Mouse (Mus musculus) left cerebral cortex, adult 2 months (tissue): ENCODE measurements around the gene Zbtb24. TPM values are rescaled to one million over a fixed set of nuclear protein-coding genes. Genes with fewer than 3 reads are reported as not detected.
"Not testable (repeated sequence)": the region's sequence is repeated elsewhere in the genome, so short reads cannot be mapped to it uniquely, and the experiment has no call there.

Experiments
- DNase-seq, 2 experiments: peaks; one replicate each; pipeline ENCODE4 v3.0.0; 2021 to 2022; ENCODE audit warnings: low spot score in 2 of 2, mixed read lengths in 1 of 2; ENCODE audit errors: extremely low spot score in 1 of 2
- H3K27ac ChIP-seq: fragments of 200-600 bp; 2 replicates; pipeline ENCODE4 v1.8.1; 2022
- H3K4me3 ChIP-seq: fragments of 200-600 bp; 2 replicates; pipeline ENCODE4 v1.8.1; 2022
- CTCF ChIP-seq: fragments of 200-600 bp; IDR thresholded peaks from 2 replicates; pipeline ENCODE4 v1.8.1; 2022; ENCODE audit warnings: antibody characterized with exemption, mild to moderate bottlenecking, moderate library complexity
- intact Hi-C: fragments of 180-260 bp; cut with DNase I; formaldehyde crosslinking; loops from one replicate; pipeline ENCODE4 v1.15.1; 2025
- long read RNA-seq, 2 experiments: library from polyadenylated mRNA; stranded (forward); transcript quantifications; one replicate each; pipeline ENCODE4 v2.0.0; 2021; ENCODE audit warnings: borderline mapping rate in 2 of 2
- total RNA-seq, 2 experiments: library from RNA; stranded (reverse); gene quantifications; 2 replicates each; pipeline ENCODE4 v1.2.3; 2021

Zbtb24 gene
- total RNA-seq: 10 to 100 TPM; 19.6 to 21.2 TPM
- long read RNA-seq, experiment 1, partial matches to known transcripts: 0 of 7 reads
- long read RNA-seq, experiment 1, other reads (novel, unspliced or antisense): 3 of 7 reads
- long read RNA-seq, experiment 2, transcript Zbtb24-201 (7 exons, 2,844 nt): major isoform, 6 of 11 reads
- long read RNA-seq, experiment 2, partial matches to known transcripts: 0 of 11 reads
- long read RNA-seq, experiment 2, other reads (novel, unspliced or antisense): 4 of 11 reads

DNA sequence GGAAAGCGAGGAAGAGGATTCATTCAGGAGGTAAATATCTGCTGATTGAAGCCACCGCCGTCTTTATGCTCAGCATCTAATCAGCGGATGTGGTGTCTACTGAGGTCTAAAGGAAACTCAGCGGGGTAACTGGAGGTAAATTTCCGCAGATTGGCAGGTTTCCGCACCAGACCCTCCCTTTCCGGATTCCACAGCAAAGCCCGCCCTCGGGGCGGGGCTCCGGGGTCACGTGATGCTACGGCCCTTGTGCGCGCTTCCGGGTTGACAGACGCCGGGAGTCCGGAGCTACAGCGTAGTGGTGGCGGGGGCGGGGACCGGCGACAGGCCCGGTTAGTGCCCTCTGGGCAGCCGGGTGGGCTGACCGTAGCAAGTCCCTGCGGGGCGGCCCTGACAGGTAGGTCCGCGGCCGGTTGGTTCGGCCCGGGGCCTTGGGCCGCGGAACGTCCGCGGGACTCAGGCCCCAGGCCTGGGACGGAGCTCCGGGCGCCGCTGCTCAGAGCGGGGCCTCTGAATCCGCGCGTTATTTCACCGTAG lies at the start of gene Zbtb24:
TSS of gene Zbtb24 (plus strand) at position 247 of the 534 bp plus-strand sequence.
- intact Hi-C loops: no loop called here

GRCm38 (mm10) chr10:41401097-41401496 lies 49.1 kb upstream of the Zbtb24 start:
- Histone ChIP-seq H3K27ac (no peak overlapping the region), H3K4me3 (no peak overlapping the region)
- DNase-seq: no peak
- no peak for TF ChIP-seq CTCF
- intact Hi-C loops: loop anchor here (5.0 kb wide), 2 partner anchors 99 to 399 kb away; partner anchors contain the start of genes Ak9 and Fig4

More for the DNA sequence above, at the start of gene Zbtb24:
- TF ChIP-seq CTCF: no peak
- H3K4me3 ChIP-seq: peak within 1 kb of the TSS; percentile 92
- H3K27ac ChIP-seq: peak within 1 kb of the TSS; percentile 93
- DNase-seq: peak; percentile 92 to 95

DNA sequence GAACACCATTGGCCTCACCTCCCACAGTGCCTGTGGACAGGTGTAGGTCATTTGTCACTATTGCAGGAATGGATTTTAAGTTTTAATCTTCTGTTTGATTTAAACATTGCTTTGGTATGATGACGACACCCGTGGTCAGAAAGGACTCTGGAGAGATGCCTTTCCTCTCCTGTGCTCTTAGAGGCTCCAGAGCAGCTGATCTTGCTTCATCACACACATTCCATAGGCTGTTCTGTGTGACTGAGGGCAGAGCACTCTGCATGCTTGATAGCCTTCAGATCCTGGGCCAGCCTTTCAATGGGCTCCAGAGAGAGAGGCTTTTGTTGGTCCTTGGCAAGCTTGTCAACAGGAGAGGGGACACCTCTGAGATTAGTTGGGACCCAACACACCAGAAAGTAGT lies 46.8 kb upstream of the Zbtb24 start:
- Histone ChIP-seq H3K4me3 (no peak overlapping the region), H3K27ac (no peak overlapping the region)
- TF ChIP-seq CTCF: no peak
- no peak for DNase-seq
- intact Hi-C loops: loop anchor here (5.0 kb wide), 2 partner anchors 101 to 401 kb away; partner anchors contain the start of genes Ak9 and Fig4

DNA sequence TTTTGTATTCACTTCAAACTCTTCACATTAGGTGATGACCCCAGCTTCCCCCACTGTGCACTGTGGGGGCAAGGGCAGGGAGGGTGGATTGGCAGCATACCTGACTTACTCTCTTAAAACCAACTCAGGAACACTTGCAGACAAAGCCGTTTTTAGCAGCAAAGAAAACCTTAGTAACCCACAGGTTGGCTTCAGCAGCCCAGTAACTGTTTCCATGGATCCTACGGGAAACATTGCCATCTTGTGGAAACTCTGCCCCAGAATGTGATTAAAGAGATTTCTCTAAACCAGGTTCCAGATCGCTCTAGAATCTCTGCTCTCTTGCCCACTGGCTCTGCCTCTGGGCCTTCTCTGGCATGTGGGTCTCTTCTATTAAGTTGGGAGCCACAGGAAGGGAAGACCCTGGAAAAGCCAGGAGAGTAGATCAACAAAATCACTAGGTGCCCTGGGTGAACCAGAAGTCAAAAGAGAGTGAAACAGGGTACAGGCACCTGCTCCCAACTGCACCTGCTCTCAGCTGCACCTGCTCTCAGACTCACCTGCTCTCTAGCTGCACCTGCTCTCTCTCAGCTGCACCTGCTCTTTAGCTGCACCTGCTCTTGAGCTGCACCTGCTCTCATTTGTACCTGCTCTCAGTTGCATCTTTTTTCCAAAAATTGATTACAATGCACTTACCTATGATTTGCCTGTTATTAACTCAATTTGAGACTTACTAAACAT lies 46.1 kb upstream of the Zbtb24 start:
- intact Hi-C loops: loop anchor here (5.0 kb wide), 2 partner anchors 102 to 402 kb away; partner anchors contain the start of genes Ak9 and Fig4

GRCm38 (mm10) chr10:41410176-41410575 lies 40.0 kb upstream of the Zbtb24 start:
- H3K4me3 ChIP-seq, DNase-seq, intact Hi-C loops, H3K27ac ChIP-seq: not testable (repeated sequence)

More for the DNA sequence above, 46.1 kb upstream of the Zbtb24 start:
- no peak for DNase-seq
- TF ChIP-seq CTCF: peak; percentile 53
- Histone ChIP-seq H3K4me3 (no peak overlapping the region), H3K27ac (no peak overlapping the region)

DNA sequence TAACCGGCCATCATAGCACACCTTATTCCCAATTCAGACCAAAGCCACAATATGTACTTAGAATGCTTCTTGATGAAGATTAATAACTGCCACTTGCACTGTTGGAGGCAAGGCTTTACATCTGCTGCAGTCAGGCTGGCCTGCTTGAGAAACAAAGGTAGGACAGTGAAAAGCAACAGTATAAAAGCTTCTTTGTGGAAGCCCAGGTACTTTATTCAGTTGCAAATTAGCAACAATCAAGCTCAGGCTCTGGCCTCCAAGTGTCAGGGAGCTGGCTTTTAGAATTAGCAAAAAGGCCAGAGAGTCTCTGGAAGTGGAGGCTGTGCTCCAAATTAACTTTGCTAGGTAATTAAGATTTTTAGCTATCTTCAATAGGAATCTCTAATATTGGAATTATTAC lies 39.4 kb upstream of the Zbtb24 start:
- H3K4me3 ChIP-seq, intact Hi-C loops, H3K27ac ChIP-seq, DNase-seq: not testable (repeated sequence)

- DNase-seq, H3K4me3 ChIP-seq, intact Hi-C loops, H3K27ac ChIP-seq: not testable (repeated sequence)
Measured at GRCm38 (mm10) chr10:41413471-41413870, 36.7 kb upstream of the Zbtb24 start.

DNA sequence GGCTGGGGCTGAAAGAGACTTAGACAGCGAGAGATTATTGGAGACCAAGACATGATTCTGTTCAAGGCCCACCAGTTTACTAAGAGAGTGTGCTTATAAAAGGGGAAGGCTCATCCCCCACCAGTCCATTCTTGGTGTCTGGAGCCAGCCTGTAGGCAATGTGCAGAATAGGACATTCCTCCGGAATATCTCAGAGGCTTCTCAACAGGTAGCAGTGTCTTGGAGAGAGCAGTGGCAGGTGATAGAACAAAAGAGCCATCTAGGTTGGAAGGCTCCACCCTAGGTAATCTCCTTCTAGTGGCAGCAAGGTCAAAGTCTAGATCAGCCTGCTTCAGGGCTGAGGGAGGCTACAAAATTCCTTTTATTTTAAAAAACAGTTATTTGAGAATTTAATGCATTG lies 34.8 kb upstream of the Zbtb24 start:
- H3K27ac ChIP-seq, intact Hi-C loops, H3K4me3 ChIP-seq, DNase-seq: not testable (repeated sequence)

- DNase-seq: no peak
- Histone ChIP-seq H3K27ac (no peak overlapping the region), H3K4me3 (no peak overlapping the region)
- intact Hi-C loops: no loop called here
- TF ChIP-seq CTCF: no peak
Measured at GRCm38 (mm10) chr10:41420496-41421200, 29.5 kb upstream of the Zbtb24 start.

- intact Hi-C loops: no loop called here
- no peak for DNase-seq
- Histone ChIP-seq H3K4me3 (no peak overlapping the region), H3K27ac (no peak overlapping the region)
- no peak for TF ChIP-seq CTCF
Measured at GRCm38 (mm10) chr10:41423681-41424080, 26.5 kb upstream of the Zbtb24 start.

DNA sequence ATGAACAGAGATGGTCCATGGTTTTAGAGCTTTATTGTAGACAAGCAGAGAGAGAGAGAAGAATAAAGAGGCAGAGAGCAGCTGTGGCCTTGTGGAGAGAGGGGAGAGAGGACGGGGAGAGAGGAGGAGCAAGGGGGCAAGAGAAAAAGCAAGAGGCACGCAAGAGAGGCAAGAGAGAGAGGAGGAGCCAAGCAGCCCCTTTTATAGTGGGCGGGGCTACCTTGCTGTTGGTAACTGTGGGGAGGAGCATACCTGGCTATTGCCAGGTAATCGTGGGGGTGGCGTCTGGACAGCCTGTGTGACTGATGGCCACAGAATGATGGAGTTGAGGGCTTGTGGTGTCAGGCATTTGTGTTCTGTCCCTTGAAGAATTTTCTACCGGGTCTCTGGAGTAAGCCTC lies 23.8 kb upstream of the Zbtb24 start:
- intact Hi-C loops: no loop called here
- DNase-seq: no peak
- no peak overlapping the region for H3K4me3 ChIP-seq
- H3K27ac ChIP-seq: no peak overlapping the region
- no peak for TF ChIP-seq CTCF

DNA sequence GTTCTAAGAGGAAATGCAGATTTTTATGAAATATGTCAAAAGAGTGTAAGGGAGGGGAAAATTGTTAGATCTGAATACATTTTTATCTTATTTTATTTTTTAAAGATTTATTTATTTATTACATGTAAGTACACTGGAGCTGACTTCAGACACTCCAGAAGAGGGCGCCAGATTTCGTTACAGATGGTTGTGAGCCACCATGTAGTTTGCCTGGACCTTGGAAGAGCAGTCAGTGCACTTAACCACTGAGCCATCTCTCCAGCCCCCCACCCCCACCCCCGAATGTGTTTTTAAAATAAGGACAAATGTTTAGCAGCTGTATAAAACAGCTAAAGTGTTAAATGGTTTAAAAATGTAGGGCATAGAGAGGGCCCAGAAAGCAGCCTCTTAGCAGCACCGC lies 15.6 kb upstream of the Zbtb24 start:
- TF ChIP-seq CTCF: peak; percentile 81
- DNase-seq: peak in 1 of 2 experiments; percentile 33
- intact Hi-C loops: loop anchor here (10.0 kb wide), 2 partner anchors 250 to 860 kb away; no protein-coding TSS in a partner anchor
- Histone ChIP-seq H3K4me3 (no peak overlapping the region), H3K27ac (no peak overlapping the region)
